Mouse (Mus musculus): Measurements from ENCODE around the gene Fcgr1. TPM values are rescaled to one million over a fixed set of nuclear protein-coding genes. Genes with fewer than 3 reads are reported as not detected.
"Not testable (repeated sequence)": the region's sequence is repeated elsewhere in the genome, so short reads cannot be mapped to it uniquely, and the experiment has no call there.

The Fcgr1 gene
- polyA plus RNA-seq, 1 experiment from 2014 or later, result 1.1 TPM

DNA sequence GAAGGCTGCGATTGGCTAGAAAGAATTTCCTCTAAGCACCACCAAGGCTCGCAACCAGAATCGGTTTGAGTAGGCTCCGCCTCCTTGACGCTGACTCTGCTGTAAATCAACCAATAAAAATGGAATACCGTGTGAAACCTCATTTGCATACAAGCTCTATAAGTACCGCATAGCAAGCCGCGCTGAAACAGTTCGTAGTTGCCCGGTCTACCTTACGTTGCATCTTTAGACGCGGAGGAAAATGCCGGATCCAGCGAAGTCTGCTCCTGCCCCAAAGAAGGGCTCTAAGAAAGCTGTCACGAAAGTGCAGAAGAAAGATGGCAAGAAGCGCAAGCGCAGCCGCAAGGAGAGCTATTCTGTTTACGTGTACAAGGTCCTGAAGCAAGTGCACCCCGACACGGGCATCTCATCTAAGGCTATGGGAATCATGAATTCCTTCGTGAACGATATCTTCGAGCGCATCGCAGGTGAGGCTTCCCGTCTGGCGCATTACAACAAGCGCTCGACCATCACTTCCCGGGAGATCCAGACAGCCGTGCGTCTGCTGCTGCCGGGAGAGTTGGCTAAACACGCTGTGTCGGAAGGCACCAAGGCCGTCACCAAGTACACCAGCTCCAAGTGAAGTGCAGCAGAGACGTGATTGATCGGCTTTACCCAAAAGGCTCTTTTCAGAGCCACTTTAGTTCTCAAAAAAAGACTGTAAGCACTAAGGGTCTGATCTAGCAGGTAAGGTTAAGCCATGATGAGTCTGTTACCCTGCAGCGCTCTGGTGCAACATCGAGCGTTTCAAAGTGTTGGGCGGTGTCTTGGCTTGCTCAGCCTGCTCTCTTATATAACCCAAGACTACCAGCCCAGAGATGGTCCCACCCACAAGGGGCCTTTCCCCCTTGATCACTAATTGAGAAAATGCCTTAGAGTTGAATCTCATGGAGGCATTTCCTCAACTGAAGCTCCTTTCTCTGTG, 24.0 kb downstream of the Fcgr1 start, which contains the start of gene Hist2h2bb:
Gene Hist2h2bb (plus strand): TSS at position 242 of the 964 bp plus-strand sequence.
- WGBS, result under 1% methylated on average over 45 of the region's 45 CpGs
- Histone ChIP-seq H3K27ac (peak within 1 kb of the TSS; percentile 96), H3K36me3 (no peaks in the 10 kb centered on the region)

GRCm38 (mm10) chr3:96268776-96269378, 24.9 kb downstream of the Fcgr1 start:
- Histone ChIP-seq H3K4me1 (replicated peaks) (peaks cover 21% of the 10 kb centered on the region), H3K9ac (peak overlapping the region; percentile 60), H3K4me3 (peak overlapping the region; percentile 54), H3K27ac (peak overlapping the region; percentile 96), H3K4me2 (peak overlapping the region; percentile 82)
- ATAC-seq (replicated peaks; ENCODE audit: insufficient number of reproducible peaks, insufficient read depth, low FRiP score, low read depth), result peak; percentile 32; the same call in 1 of the 2 replicates
- not testable (repeated sequence) for H3K9me3 ChIP-seq (replicated peaks); H3K27me3 ChIP-seq; H3K36me3 ChIP-seq
- WGBS, result 1% methylated on average over 15 of the region's 44 CpGs

More for the DNA sequence above, 24.0 kb downstream of the Fcgr1 start, which contains the start of gene Hist2h2bb:
- Histone ChIP-seq H3K27me3 (no peaks in the 10 kb centered on the region), H3K4me2 (peak within 1 kb of the TSS; percentile 82), H3K9ac (peak within 1 kb of the TSS; percentile 63), H3K9me3 (replicated peaks) (no peaks in the 10 kb centered on the region), H3K4me3 (peak within 1 kb of the TSS; percentile 54), H3K4me1 (replicated peaks) (peaks cover 14% of the 10 kb centered on the region)
- peak; percentile 94 for ATAC-seq (replicated peaks; ENCODE audit: insufficient number of reproducible peaks, insufficient read depth, low FRiP score, low read depth)

DNA sequence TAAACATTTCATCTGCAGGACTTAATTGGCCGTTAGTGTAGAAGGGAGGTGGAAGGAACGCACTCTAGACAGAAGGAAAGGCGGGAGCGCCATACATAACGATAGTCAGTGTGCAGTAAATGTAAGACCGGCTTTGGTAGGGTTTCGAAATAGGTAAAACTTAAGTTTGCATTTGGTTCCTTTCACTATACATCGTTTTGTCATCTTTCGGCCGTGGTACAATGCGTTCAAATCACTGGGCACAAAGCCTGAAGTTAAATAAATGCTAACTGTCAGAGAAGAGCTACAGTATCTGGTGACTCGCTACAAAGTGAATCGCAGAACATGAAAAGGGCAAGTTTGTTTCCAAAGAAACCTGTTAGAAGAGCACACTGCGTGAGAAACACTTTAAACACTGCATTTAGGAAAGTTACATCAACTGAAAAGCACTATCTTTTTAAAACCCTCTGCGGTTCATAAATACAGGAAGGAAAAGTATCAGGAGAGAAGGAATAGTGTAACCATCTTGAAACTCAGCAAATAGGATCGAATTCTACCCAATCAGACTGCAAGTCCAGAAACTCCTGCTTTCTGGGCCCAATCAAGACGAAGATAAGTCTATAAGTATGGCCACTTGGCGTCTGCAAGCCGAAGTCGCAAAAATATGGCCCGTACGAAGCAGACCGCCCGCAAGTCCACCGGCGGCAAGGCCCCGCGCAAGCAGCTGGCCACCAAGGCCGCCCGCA, 25.6 kb downstream of the Fcgr1 start, which contains the start of gene Hist2h3b:
Gene Hist2h3b (plus strand): TSS at position 604 of the 725 bp plus-strand sequence.
- H3K27me3 ChIP-seq, result no peaks in the 10 kb centered on the region
- H3K4me3 ChIP-seq, result peak within 1 kb of the TSS; percentile 54
- H3K36me3 ChIP-seq, result no peaks in the 10 kb centered on the region
- H3K9me3 ChIP-seq (replicated peaks), result no peaks in the 10 kb centered on the region
- H3K27ac ChIP-seq, result peak within 1 kb of the TSS; percentile 96
- peak within 1 kb of the TSS; percentile 60 for H3K9ac ChIP-seq
- WGBS, result 23% methylated on average over 30 of the region's 30 CpGs
- peaks cover 23% of the 10 kb centered on the region for H3K4me1 ChIP-seq (replicated peaks)
- ATAC-seq (replicated peaks; ENCODE audit: insufficient number of reproducible peaks, insufficient read depth, low FRiP score, low read depth), result peak; percentile 54
- peak within 1 kb of the TSS; percentile 82 for H3K4me2 ChIP-seq

DNA sequence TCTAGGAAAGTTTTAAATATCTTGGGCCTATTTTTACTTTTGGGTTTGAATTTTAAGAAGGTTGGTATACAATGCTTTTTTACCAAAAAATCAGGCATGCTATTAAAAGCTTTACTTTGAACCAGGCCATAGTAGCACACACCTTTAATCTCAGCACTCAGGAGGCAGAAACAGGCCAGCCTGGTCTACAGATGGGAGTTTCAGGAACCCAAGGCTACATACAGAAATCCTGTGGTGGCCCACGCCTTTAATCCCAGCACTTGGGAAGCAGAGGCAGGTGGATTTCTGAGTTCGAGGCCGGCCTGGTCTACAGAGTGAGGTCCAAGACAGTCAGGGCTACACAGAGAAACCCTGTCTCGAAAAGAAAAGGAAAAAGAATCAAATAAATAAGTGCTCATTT, 26.2 kb downstream of the Fcgr1 start:
- H3K9ac ChIP-seq, result no peak overlapping the region
- WGBS, result 80% methylated on average over 4 of the region's 4 CpGs
- ATAC-seq (replicated peaks; ENCODE audit: insufficient number of reproducible peaks, insufficient read depth, low FRiP score, low read depth), result no peak

DNA sequence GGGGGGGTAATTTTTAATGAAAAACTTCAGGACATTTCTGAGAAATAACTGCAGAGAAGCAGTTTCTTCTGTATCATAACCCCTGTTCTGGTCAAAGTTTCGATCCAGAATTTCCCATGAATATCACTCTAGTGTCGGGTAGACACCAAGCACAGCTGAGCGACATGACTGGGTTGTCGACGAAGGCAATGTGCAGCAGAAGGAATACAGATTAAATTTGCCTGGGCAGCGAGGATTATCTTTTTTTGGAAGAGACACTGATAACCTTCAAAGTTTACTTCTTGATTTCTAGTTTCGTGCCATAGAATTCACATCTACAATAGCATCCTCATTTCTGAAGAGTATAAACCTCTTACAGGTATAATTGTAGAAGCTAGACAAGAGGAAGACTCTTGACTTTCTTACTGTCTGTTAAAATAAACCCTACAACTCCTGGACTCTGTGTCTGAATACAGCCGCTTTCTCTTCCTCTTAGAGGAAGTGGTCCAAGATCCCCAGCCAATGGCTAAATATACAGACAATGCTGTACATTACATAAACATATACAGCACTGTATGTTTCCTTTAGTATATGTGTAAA, 27.5 kb downstream of the Fcgr1 start:
- Histone ChIP-seq H3K4me3 (no peak overlapping the region), H3K36me3 (no peaks in the 10 kb centered on the region), H3K27me3 (no peaks in the 10 kb centered on the region), H3K4me2 (no peak overlapping the region), H3K9ac (no peak overlapping the region), H3K9me3 (replicated peaks) (no peaks in the 10 kb centered on the region), H3K27ac (no peak overlapping the region), H3K4me1 (replicated peaks) (peaks cover 31% of the 10 kb centered on the region)
- ATAC-seq (replicated peaks; ENCODE audit: insufficient number of reproducible peaks, insufficient read depth, low FRiP score, low read depth), result no peak
- 71% methylated on average over 8 of the region's 8 CpGs for whole genome bisulfite sequencing

More for the DNA sequence above, 26.2 kb downstream of the Fcgr1 start:
- no peaks in the 10 kb centered on the region for H3K27me3 ChIP-seq
- H3K4me2 ChIP-seq, result peak overlapping the region; percentile 82
- peaks cover 23% of the 10 kb centered on the region for H3K4me1 ChIP-seq (replicated peaks)
- no peaks in the 10 kb centered on the region for H3K36me3 ChIP-seq
- H3K27ac ChIP-seq, result peak overlapping the region; percentile 88
- no peak overlapping the region for H3K4me3 ChIP-seq
- H3K9me3 ChIP-seq (replicated peaks), result no peaks in the 10 kb centered on the region

DNA sequence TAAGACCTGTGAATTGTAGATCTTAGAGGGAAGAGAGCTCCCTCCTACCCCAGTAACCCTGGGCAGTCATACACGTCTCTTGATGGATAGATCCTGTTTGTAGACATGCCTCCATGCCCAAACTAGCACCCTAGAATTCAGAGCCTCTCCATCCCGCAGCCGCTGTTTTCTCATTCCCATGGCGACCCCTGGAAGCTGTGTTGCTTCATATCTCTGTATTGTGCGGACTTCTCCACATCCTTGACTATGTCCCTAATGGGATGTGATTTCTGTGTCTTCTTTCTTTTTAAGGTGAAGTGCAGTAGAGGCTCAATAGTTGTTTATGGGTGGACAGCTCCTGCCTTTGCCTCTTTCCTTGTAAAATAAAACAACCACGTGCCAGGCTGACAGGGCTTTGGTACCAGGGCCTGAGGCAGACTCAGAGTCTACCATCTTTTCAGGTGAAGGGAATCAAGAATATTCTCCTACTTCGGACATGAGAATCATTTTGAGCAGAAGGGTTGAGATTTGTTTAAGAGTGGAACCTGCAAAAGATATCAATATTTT, 29.3 kb downstream of the Fcgr1 start:
- Histone ChIP-seq H3K36me3 (no peaks in the 10 kb centered on the region), H3K27ac (peak overlapping the region; percentile 99), H3K4me1 (replicated peaks) (peaks cover 28% of the 10 kb centered on the region), H3K9me3 (replicated peaks) (no peaks in the 10 kb centered on the region), H3K27me3 (no peaks in the 10 kb centered on the region), H3K9ac (no peak overlapping the region; the same call in 1 of the 2 replicates), H3K4me3 (peak overlapping the region; percentile 76; the same call in 1 of the 2 replicates), H3K4me2 (peak overlapping the region; percentile 86; the same call in 1 of the 2 replicates)
- WGBS, result 77% methylated on average over 7 of the region's 7 CpGs
- ATAC-seq (replicated peaks; ENCODE audit: insufficient number of reproducible peaks, insufficient read depth, low FRiP score, low read depth), result no peak

DNA sequence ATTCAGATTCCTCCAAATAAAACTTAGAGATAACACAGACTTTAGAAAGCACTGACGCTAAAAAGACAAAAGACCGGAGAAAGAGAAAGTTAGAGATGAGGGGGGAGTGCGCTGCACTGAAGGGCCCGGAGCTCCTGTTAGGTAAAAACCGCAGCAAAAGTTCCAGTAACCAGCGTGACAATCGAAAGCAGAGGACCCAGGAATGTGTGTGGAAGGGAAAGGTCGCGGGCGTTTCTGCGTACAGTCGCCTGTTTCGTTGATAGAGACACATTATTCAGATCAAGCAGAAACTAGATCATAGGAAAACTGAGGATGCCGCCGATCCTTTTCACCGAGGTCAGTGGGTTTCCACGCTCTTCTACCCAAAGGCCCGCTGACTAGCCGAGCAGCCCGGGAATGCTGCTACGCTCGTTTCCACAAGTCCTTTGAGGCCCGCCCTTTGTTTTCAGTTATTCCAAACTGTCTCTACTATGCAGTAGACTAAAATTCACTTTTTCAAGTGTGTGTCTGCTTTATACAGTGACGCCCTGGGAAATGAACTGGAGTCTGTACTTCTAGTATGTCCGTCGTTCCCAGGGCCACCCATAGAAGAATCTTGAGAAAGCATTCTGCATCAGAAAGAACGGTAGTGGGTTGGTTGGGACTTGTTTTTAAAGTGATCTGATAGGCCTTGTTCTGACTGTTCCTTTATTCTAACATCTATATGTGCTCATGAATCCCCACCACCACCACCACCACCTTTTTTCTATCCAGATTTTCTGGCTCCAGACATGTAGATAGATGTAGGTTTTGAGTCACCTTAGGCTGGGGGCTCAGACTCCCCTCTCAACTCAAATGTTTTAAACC, 30.0 kb downstream of the Fcgr1 start:
- Histone ChIP-seq H3K4me3 (peak overlapping the region; percentile 76), H3K9ac (peak overlapping the region; percentile 67), H3K27me3 (no peaks in the 10 kb centered on the region), H3K9me3 (replicated peaks) (no peaks in the 10 kb centered on the region), H3K4me2 (peak overlapping the region; percentile 86), H3K4me1 (replicated peaks) (peaks cover 24% of the 10 kb centered on the region), H3K27ac (peak overlapping the region; percentile 99), H3K36me3 (no peaks in the 10 kb centered on the region)
- peak; percentile 23; the same call in 1 of the 2 replicates for ATAC-seq (replicated peaks; ENCODE audit: insufficient number of reproducible peaks, insufficient read depth, low FRiP score, low read depth)
- 7% methylated on average over 27 of the region's 27 CpGs for WGBS

DNA sequence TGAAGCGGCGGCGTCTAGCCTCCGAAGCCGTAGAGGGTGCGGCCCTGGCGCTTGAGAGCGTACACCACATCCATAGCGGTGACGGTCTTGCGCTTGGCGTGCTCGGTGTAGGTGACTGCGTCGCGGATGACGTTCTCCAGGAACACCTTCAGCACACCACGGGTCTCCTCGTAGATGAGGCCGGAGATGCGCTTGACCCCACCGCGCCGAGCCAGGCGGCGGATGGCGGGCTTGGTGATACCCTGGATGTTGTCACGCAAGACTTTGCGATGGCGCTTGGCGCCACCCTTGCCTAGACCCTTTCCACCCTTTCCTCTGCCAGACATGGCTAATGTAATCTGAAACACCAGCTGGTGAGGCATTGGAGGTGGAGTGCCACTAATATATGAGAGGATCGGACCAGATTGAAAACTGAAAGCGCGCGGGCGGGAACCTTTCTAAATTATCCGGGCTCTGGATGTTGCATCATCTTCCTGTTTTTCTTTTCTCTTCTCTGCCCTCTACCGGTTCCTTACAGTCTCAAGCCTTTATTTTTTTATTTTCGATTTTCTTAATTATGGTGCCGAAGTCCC, 30.7 kb downstream of the Fcgr1 start, which contains the start of gene Hist2h4:
Gene Hist2h4 (minus strand): TSS at position 333 of the 572 bp plus-strand sequence.
- Histone ChIP-seq H3K4me2 (peak within 1 kb of the TSS; percentile 86), H3K9me3 (replicated peaks) (no peaks in the 10 kb centered on the region), H3K36me3 (no peaks in the 10 kb centered on the region), H3K9ac (peak within 1 kb of the TSS; percentile 79), H3K27ac (peak within 1 kb of the TSS; percentile 99), H3K4me1 (replicated peaks) (peaks cover 21% of the 10 kb centered on the region), H3K27me3 (no peaks in the 10 kb centered on the region), H3K4me3 (peak within 1 kb of the TSS; percentile 76)
- ATAC-seq (replicated peaks; ENCODE audit: insufficient number of reproducible peaks, insufficient read depth, low FRiP score, low read depth), result peak; percentile 81
- under 1% methylated on average over 40 of the region's 40 CpGs for WGBS

- Histone ChIP-seq H3K9me3 (replicated peaks) (no peaks in the 10 kb centered on the region), H3K36me3 (no peaks in the 10 kb centered on the region), H3K27me3 (no peaks in the 10 kb centered on the region), H3K9ac (peak overlapping the region; percentile 79), H3K27ac (peak overlapping the region; percentile 99), H3K4me1 (replicated peaks) (peaks cover 16% of the 10 kb centered on the region), H3K4me3 (peak overlapping the region; percentile 76), H3K4me2 (peak overlapping the region; percentile 86)
- under 1% methylated on average over 19 of the region's 19 CpGs for WGBS
- ATAC-seq (replicated peaks; ENCODE audit: insufficient number of reproducible peaks, insufficient read depth, low FRiP score, low read depth), result peak; percentile 86
These were observed 31.4 kb downstream of the Fcgr1 start for GRCm38 (mm10) chr3:96262216-96262875.

All from heart, embryonic 15.5 days (tissue).